Mouse (Mus musculus) brain, adult 2 months (tissue): ENCODE results near the gene Apobec1.
"Not testable (repeated sequence)": the region's sequence is repeated elsewhere in the genome, so short reads cannot be mapped to it uniquely, and the experiment has no call there.

ENCODE experiments used
- DNase-seq: peaks from one replicate; pipeline ENCODE4 v3.0.0; 2011; ENCODE audit warnings: low read depth, low spot score

Gene Apobec1

DNA sequence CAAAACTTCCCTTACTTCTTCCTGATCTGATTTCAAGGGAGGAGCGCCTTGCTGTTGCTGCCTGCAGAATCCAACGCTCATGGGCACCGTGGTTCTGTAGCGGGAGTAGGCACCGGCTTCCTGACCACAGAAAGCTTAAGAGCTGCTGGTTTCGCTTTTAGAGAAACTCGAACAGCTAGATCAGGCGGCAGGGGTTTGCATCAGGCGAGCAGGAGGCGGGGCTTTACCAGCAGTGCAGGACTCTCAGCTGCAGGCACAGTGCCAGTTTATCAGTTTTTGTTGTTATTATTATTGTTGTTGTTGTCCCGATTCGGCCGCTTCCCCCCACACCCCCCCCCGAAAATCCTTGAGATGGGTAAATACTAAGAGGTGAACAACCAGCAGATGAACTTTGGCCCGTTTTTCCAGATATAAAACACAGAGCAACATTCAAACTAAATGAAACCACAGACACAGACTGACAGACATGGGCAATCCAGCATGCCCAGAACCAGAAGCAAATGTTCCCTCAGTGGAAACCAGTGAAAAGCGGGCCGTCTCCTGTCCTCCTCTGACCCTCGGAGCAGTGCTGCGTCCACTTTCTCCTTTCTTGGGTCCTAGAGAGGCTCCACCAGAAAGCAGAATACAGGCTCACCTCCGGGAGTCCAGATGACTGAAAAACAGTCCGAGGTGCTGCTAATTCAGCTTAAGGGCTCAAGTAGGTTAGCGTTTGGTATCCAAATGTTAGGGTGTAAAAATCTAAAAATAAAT lies at the start of gene Apobec1:
Gene Apobec1 (minus strand): TSS at position 203 of the 750 bp plus-strand sequence.
- DNase-seq: peak; percentile 74

DNA sequence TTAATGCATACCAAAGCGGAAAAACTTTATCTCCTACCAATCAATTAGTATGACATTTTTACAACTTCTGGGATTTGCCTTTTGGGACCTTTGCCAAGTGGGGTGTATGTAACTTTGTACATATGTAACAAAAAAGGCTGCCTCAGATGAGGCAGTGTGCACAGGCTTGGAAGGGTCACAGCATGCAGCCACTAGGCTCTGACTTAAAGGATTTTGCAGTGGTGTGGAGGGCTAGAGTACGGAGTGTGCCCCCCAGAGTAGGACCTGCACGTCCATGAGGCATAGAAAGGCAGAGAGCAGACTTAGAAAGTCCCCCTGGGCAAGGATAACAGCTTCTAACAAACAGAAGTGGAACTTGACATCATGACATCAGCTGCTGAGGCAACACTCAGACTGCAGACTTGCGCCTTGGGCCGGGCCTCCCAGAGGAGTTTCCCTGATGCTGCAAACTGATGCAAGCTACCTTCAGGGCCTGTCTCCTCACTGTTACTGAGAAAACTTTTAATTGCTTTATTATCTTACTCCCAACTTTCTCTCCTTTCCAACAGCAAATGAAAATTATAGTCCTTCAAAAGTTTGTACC lies 48.2 kb upstream of the Apobec1 start:
- no peak for DNase-seq

DNA sequence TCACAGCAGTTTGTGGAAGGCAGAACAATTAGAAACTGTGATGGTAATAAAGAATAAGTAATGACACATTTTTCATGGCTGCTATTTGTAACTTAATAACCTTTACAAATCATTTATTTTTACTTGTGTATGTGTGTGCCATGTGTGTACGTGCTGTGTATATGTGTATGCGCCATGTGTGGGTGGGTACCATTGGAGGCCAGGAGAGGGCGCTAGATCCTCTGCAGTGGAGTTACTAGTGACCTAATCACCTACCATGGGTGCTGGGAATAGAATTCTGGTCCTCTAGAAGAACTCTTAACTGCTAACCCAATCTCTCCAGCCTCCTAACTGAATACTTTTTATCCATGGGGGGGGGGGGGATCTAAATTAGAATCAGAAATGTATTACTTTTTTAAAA lies 47.7 kb upstream of the Apobec1 start:
- DNase-seq: no peak

DNA sequence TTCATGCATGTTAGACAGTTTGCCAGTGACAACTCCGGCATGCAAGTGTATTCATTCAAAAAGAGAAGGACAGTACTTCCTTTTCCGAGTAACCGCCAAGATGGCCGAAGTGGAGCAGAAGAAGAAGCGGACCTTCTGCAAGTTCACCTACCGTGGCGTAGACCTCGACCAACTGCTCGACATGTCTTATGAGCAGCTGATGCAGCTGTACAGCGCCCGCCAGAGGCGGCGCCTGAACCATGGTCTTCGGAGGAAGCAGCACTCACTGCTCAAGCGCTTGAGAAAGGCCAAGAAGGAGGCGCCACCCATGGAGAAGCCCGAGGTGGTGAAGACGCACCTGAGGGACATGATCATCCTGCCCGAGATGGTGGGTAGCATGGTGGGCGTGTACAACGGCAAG lies 42.0 kb upstream of the Apobec1 start:
- not testable (repeated sequence) for DNase-seq

DNA sequence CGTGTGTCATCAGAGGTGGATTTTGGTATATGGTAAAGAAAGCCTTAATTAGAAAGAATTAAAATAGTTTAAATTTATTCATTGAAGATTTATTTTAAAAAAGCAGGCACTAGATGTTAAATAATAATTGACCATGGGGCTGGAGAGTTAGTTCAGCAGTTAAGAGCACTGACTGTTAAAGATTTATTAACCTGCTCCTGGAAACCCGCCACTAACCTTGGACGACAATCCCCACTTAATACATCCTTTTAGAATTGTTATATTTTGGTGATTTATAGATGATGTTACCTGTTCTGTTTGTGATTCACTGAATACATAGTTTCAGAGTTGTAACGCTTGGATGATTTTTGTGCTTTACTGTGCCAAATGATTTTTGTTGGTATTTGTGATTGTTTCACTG lies 35.3 kb upstream of the Apobec1 start:
- DNase-seq: not testable (repeated sequence)

DNA sequence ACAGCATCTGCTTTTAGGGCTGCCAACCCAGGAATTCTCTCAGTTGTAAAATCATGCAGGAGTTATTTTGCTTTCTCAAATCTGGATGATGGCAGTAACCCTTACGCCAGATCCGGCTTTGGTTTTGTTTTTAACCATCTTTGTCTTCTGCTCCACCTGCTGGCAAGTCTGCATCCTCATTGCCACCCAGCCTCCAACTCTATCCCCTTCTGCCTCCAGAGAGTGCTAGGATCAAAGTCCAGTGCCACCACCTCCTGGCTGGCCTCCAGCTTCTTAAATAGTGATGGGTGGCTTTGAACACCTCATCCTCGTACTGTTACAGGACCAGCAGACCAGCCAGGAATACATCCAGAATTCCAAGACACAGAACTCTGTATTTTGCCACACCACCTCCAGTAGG lies 34.4 kb upstream of the Apobec1 start:
- no peak for DNase-seq

DNA sequence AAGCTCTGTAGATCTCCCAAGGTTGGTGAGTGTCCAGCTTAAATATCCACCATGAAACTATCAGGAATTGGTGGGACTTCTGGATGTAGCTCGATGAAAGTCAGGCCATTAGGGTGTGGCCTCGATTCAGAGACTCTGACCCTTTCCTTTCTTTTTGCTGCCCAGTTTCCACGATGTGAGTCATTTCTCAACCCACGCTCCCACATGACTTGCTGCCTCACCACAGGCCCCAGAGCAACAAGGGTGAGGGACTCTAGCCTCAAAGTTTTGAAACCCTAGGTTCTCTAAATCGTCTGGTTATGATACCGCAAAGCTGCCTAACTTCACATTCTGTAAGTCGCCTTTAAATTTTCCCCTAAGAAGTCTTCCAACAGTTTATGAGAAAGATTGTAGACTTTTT lies 33.1 kb upstream of the Apobec1 start:
- no peak for DNase-seq

DNA sequence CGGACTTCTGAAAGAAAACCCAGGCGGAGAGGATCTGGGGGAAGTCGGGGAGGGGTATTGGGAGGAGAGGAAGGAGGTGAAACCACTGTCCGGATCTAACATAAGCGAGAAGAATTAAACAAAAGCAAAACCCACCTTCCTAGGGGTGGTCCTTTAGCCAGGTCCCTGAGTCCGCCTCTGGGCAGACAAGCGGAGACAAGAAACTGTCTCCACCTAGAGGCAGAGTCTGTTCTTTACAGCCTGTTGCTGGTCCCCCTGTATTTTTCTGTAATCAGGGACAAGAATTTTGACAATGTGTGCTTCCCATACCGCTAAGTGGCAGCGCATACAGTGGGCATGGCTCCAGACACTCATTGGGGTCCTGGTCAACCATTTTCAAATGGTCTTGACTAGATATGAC lies 31.2 kb upstream of the Apobec1 start:
- DNase-seq: no peak

DNA sequence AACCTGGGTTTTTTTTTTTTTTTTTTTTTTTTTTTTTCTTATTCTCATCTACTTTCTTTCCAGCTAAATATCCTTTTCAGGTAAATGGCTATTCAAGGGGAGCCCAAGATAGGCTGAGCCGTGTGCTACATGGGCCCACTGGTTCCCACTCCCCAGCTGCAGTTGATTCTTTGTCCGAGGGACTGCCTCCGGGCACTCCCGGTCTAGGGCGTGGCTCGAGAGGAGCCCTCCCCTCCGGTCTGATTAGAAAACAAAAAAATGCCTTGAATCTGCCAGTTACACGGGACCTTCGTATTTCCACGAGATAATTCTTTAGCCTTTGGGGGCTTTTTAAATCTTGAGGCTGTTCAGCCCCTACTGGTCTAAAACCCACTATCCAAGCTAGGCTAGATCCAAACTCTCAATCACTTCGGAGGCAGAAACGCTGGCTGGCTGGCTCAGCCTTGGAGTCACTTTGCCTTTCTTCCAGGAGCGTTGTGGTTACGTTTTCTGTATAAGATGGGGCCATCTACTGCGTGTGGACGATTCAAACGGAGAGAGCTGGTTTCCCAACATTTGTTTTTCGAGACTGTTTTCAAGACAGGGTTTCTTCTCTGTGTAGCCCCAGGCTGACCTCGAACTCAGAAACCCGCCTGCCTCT lies 25.3 kb upstream of the Apobec1 start:
- no peak for DNase-seq

DNA sequence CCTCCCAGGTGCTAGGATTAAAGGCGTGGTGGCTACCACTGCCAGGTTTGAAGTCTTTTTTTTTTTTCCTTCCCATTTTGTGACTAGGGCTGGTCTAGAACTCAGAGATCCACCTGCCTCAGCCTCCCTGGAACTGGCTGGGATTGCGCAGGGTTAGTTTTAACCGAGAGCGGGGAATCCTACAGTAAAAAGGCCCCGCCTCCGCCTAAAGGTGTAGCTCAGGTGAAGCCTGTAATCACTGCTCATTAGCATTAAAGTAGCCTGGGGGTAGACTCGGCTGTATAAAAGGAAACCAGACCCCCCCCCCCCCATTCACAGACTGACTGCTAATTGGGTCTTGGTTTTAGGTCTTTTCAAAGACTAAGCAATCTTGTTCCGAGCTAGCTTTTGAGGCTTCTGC lies 23.9 kb upstream of the Apobec1 start, which contains the start of gene Dppa3:
Gene Dppa3 (plus strand): TSS at position 301 of the 400 bp plus-strand sequence.
- DNase-seq: no peak

DNA sequence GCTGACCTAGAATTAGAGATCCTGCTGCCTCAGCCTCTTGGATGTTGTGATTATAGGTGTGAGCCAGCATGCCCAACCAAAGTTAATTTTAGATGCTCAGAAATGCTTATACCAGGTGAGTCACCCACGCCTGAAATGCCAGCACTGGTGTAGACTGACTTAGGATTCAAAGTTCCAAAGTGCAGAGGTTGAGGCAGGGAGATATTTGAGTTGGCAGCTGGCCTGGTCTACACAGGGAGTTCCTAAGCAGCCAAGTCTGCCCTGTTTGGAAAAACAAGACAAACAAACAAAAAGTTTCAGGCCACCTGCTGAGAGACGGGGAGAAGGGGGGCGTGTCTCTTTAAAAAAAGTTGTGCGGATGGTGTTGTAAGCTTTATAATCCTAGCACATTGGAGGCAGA lies 22.9 kb upstream of the Apobec1 start:
- DNase-seq: no peak

DNA sequence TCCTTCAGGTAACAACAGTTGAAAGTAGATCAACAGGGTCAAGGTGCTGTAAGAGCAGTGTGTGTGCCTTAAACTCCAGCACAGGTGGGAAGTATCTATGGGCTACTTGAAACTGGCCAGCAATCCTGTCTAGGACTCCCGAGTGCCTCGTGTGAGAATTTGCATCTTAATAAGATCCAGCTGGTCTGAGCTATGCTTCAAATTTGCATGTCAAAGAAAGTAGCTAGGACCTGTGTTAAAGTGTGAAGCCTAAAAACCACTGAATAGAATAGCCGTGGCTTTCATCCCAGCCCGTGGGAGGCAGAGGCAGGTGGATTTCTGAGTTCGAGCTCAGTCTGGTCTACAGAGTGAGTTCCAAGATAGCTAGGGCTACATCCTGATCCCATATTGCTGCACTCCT lies 22.2 kb upstream of the Apobec1 start:
- no peak for DNase-seq

DNA sequence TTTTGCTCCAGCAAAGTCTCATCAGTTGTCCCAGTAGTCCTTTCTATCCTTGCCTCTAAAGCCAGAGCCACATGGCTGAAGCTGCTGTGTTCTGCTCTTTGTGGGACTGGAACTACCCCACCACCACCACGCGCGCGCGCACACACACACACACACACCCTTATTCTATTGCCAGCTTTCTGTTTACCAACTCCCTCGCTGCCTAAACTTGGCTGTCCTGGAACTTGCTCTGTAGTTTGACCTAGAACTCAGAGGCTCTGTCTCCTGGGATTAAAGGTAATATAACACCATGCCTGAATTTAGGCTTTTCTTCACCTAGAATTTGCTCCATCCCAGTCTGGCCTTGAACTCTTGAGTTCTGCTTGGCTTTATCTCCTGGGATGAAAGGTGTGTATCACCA lies 18.8 kb upstream of the Apobec1 start:
- no peak for DNase-seq

DNA sequence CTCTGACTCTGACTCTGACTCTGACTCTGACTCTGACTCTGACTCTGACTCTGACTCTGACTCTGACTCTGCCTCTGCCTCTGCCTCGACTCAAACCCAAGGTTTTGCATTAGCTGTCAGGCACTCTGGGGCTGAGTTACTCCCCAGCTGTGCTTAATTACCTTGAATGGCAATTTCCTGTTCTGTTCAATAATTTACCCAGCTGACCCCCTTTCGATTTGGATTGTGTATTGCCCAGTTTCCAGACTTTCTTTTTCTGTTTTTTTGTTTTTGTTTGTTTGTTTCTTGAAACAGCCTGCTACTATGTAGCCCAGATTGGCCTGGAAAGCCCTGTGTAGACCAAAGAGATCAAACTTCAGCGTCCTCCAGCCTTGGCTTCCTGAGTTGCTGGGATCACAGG lies 13.8 kb upstream of the Apobec1 start:
- DNase-seq: no peak

DNA sequence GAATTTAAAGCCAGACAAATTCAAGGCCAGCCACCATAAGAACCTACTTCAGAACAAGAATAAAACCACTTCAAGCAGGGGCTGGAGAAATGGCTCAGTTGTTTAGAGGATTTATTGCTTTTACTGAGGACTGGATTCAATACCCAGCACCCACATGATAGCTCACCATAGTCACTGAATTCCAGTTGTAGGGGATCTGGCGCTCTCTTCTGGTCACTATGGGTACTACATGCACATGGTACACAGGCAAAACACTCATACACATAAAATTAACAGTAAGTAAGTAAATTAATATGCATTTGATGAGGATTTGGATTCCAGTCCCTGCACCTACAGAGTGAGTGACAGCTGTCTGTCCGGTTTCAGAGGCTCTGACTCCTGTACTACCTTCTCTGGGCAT lies 11.8 kb upstream of the Apobec1 start:
- no peak for DNase-seq

DNA sequence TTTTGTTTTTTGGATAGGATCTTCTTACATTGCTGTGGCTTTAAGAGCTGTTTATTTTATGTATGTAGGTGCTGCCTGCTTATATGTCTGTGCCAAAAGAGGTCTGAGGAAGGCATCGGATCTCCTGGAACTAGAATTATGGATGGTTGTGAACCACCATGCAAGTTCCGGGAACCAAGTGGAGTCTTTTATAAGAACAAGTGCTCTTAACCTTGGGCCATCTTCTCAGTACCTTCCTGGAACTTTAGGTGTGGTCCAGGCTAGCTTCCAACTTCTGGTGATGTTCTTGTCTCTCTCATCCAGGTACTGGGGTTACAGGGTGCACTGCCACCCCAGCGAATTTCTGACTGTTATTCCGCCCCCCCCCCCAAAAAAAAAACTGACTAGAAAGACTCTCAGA lies 10.2 kb upstream of the Apobec1 start:
- no peak for DNase-seq

DNA sequence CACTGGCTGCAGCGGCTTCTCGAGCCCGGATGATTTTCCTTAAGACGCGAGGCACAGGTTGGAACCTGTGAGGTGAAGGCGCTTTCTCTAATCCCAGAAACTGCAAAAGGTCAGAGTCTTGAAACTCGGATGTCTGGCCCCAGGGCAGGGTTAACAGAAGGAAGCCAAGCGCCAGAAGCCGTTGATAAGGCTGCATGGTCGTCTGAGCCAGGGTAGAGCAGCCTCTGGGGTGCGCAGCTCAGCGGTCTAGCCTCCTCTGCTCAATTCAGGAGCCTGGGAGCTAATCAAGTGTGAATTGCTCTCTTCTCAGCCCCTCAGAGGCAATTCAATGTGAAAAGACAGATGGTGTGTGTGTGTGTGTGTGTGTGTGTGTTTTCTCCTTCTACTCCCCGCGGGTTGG lies 7.5 kb upstream of the Apobec1 start, which contains the start of gene Gdf3:
Gene Gdf3 (minus strand): TSS at position 317 of the 400 bp plus-strand sequence.
- DNase-seq: no peak

DNA sequence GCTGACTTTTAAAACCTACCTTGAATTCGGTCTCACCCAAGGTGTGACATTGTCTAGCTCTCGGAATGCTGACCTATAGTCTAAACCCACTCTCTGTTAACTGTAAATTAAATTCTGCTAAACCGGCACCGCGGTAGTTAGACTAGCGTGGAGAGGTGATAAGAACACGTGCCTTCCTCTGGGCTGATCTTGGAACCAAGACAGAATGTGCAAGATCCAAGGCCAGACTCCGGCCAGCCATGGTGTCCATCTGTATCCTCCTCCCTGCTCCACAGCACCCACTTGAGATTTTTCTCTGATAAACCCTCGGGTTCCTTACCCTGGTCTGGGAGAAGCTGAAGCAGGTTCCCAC lies 7.1 kb upstream of the Apobec1 start:
- no peak for DNase-seq

DNA sequence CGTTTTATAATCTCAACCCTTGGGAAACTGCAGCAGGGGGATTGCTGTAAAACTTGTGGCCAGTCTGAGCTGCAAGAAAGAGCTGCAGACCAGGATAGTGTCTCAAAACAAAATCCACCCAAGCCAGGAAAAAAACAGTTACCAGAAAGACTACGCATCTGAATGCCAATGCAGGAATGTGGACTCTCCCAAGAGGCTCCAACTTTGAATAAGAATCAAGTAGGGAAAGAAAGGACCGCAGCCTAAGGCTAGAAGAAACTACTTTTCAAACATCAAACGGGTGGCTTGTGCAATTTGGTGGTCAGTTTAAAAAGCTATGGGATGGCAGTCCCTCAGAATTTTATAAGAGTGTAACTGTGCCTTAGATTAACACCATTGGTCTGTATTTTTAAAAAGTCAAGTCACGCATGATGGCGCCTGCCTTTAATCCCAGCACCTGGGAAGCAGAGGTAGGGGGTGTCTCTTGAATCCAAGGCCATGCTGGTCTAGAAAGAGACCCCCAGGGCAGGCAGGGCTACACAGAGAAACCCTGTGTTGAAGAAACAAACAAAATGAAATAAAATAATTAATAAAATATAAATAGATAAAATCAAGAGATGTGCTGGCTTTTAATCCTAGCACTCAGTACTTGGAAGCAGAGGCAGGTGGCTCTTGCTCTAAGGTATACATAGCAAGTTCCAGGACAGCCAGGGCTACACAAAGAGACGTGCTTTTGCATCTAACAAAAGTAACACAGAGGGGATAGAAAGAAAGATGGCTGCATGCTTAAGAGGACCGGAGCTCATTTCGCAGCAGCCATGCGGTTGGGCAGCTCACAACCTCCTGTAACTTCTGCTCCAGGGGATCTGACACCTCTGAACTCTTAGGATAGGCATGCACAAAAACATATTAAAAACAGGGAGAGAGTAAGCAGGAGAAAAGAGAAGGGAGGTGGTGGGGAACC lies 6.5 kb upstream of the Apobec1 start:
- DNase-seq: no peak

DNA sequence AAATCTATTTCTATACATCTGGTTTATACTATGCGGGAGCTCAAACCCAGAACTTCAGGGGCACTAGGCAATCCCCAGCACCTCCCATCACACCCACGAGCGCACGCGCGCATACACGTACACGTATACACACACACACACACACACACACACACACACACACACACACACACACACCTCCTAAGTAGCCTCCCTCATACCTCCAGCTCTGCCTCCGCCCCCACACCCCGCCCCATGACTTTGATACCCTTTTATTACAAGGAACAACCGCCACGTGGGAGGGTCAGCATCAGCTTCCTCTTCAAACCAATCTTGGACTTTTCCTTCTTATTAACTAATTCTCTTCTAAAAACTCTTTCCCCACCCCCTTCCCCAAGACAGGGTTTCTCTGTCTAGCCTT lies 5.5 kb upstream of the Apobec1 start:
- no peak for DNase-seq

DNA sequence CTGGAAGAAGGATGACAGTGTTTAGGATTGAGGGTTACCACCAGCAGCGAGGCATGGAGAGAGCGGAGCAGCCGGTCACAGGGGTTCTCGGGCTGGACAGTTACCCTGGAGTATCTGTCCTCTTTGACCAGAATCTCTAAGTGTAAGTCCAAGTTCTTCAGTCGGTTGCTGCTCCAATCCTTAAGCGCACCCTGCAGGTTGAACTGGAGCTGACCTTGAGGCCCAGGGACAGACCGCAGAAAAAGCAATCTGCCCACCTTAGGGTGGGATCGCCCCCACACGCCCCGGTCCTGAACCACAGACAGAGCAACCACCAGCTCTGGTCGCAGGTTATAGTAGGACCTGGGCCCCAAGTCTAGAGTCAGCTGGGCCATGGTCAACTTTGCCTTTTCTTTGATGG lies 4.4 kb upstream of the Apobec1 start:
- no peak for DNase-seq

DNA sequence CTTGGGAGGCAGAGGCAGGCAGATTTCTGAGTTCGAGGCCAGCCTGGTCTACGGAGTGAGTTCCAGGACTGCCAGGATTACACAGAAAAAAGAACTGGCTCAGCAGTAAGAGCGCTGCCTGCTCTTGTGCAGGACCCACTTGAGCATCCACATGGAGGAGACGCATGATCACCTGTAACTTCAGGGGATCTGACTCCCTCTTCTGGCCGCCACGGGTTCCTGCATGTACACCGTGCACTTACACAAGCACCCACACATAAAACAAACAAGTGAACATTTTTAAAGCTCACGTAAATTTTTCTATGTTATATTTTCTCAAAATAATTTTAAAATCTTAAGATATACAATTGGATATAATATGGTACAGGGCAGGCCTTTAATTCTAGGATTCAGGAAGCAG lies 3.2 kb upstream of the Apobec1 start:
- DNase-seq: no peak
